Mouse (Mus musculus): ENCODE results near the gene Mlph. TPM values are rescaled to one million over a fixed set of nuclear protein-coding genes. Genes with fewer than 3 reads are reported as not detected.

The Mlph gene
- total RNA-seq (2021), result 1 to 10 TPM; 1.1 to 1.5 TPM
- long read RNA-seq, experiment 1, result 0 reads
- long read RNA-seq, experiment 2, partial matches to known transcripts, result 0 of 2 reads
- long read RNA-seq, experiment 2, other reads (novel, unspliced or antisense), result 2 of 2 reads

- DNase-seq, result peak; percentile 58 to 63
These were observed at the start of gene Mlph for GRCm38 (mm10) chr1:90914948-90915569. TSS of gene Mlph (plus strand) at chr1:90915085.

GRCm38 (mm10) chr1:90866734-90867133, 48.2 kb upstream of the Mlph start:
- DNase-seq, result no peak

GRCm38 (mm10) chr1:90870581-90870980, 44.3 kb upstream of the Mlph start:
- peak in 1 of 2 experiments; percentile 11 for DNase-seq

- no peak for DNase-seq
These were observed 39.5 kb upstream of the Mlph start for GRCm38 (mm10) chr1:90875371-90875770.

GRCm38 (mm10) chr1:90875961-90876360, 38.9 kb upstream of the Mlph start:
- DNase-seq, result no peak

- DNase-seq, result no peak
These were observed 38.2 kb upstream of the Mlph start for GRCm38 (mm10) chr1:90876486-90877270.

- no peak for DNase-seq
These were observed 29.0 kb upstream of the Mlph start for GRCm38 (mm10) chr1:90885771-90886460.

- no peak for DNase-seq
These were observed 20.4 kb upstream of the Mlph start for GRCm38 (mm10) chr1:90894521-90894920.

- DNase-seq, result peak in 1 of 2 experiments; percentile 25
These were observed 19.9 kb upstream of the Mlph start for GRCm38 (mm10) chr1:90895004-90895403.

GRCm38 (mm10) chr1:90896281-90896680, 18.6 kb upstream of the Mlph start:
- DNase-seq, result no peak

- DNase-seq, result peak; percentile 78 to 90
These were observed 18.0 kb upstream of the Mlph start for GRCm38 (mm10) chr1:90896741-90897361.

GRCm38 (mm10) chr1:90898012-90898411, 16.9 kb upstream of the Mlph start:
- DNase-seq, result no peak

- DNase-seq, result no peak
These were observed 15.1 kb upstream of the Mlph start for GRCm38 (mm10) chr1:90899816-90900215.

- peak; percentile 52 to 73 for DNase-seq
These were observed 14.5 kb upstream of the Mlph start for GRCm38 (mm10) chr1:90900406-90900805.

GRCm38 (mm10) chr1:90901246-90901645, 13.6 kb upstream of the Mlph start:
- no peak for DNase-seq

GRCm38 (mm10) chr1:90901681-90902208, 13.1 kb upstream of the Mlph start:
- DNase-seq, result no peak

GRCm38 (mm10) chr1:90902751-90903150, 12.1 kb upstream of the Mlph start:
- no peak for DNase-seq

GRCm38 (mm10) chr1:90903211-90903945, 11.5 kb upstream of the Mlph start:
- DNase-seq, result no peak

- DNase-seq, result peak in 1 of 2 experiments; percentile 55
These were observed 10.9 kb upstream of the Mlph start for GRCm38 (mm10) chr1:90903971-90904458.

- no peak for DNase-seq
These were observed 10.0 kb upstream of the Mlph start for GRCm38 (mm10) chr1:90904729-90905404.

- DNase-seq, result peak; percentile 51 to 75
These were observed 8.5 kb upstream of the Mlph start for GRCm38 (mm10) chr1:90906357-90906756.

Measured in heart, adult 18-20 months (tissue).